Mouse (Mus musculus): ENCODE results near the gene Slc16a3. TPM values are rescaled to one million over a fixed set of nuclear protein-coding genes. Genes with fewer than 3 reads are reported as not detected.

Gene Slc16a3
- polyA plus RNA-seq, 1 experiment from 2014 or later: 10.9 TPM

DNA sequence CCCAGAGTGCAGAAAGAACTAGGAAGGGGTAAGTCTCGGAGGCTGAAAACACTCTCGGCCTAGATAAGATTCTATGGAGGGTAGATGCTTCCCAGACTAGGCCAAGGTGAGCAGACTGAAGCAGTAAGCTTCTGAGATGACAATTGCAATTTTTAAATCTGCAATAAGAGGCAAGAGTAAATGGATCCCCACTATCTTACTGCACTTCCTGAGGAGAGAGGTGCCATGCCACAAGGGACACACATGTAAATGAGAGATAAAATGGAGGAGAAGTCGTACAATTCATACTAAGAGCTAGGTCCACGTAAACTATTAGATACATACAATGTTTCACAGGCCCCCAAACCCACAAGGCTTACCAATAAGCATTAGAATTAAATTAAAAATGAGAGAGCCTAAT lies 19.8 kb upstream of the Slc16a3 start:
- H3K27me3 ChIP-seq: no peaks in the 10 kb centered on the region
- no peak for ATAC-seq (ENCODE audit: low FRiP score, low read depth)
- WGBS: 95% methylated on average over 4 of the region's 4 CpGs
- H3K9me3 ChIP-seq: no peaks in the 10 kb centered on the region
- peaks cover 13% of the 10 kb centered on the region for H3K4me1 ChIP-seq (replicated peaks)
- H3K27ac ChIP-seq (replicated peaks): no peak overlapping the region
- no peak overlapping the region for H3K4me3 ChIP-seq
- no peak overlapping the region for H3K9ac ChIP-seq
- 0 out of 2 replicates have a peak, but pooled peaks cover 3% of the 10 kb centered on the region for H3K36me3 ChIP-seq
- no peak overlapping the region for H3K4me2 ChIP-seq

DNA sequence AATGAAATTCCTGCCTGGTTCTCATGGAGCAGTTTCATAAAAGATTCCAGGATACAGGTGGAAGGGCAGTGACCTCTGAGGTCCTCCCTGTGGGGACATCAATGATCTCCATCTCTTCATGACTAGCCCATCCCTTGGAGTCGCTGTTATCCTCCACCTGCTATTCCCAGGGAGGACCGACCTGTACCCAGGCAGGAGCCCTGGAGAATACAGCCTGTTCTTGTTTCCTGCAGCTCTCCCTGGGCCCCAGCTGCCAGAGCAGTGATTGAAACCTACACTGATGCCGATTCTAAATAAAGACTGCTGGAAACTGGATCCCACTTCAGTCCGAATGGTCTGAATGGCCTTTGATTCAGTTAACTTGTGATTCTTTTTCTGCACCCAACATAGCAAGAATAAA lies 16.8 kb upstream of the Slc16a3 start:
- H3K27me3 ChIP-seq: no peaks in the 10 kb centered on the region
- no peak overlapping the region for H3K4me3 ChIP-seq
- peaks cover 13% of the 10 kb centered on the region for H3K4me1 ChIP-seq (replicated peaks)
- no peaks in the 10 kb centered on the region for H3K36me3 ChIP-seq
- H3K27ac ChIP-seq (replicated peaks): no peak overlapping the region
- WGBS: 97% methylated on average over 4 of the region's 4 CpGs
- H3K4me2 ChIP-seq: peak overlapping the region; percentile 82
- H3K9ac ChIP-seq: no peak overlapping the region
- no peaks in the 10 kb centered on the region for H3K9me3 ChIP-seq
- ATAC-seq (ENCODE audit: low FRiP score, low read depth): no peak

DNA sequence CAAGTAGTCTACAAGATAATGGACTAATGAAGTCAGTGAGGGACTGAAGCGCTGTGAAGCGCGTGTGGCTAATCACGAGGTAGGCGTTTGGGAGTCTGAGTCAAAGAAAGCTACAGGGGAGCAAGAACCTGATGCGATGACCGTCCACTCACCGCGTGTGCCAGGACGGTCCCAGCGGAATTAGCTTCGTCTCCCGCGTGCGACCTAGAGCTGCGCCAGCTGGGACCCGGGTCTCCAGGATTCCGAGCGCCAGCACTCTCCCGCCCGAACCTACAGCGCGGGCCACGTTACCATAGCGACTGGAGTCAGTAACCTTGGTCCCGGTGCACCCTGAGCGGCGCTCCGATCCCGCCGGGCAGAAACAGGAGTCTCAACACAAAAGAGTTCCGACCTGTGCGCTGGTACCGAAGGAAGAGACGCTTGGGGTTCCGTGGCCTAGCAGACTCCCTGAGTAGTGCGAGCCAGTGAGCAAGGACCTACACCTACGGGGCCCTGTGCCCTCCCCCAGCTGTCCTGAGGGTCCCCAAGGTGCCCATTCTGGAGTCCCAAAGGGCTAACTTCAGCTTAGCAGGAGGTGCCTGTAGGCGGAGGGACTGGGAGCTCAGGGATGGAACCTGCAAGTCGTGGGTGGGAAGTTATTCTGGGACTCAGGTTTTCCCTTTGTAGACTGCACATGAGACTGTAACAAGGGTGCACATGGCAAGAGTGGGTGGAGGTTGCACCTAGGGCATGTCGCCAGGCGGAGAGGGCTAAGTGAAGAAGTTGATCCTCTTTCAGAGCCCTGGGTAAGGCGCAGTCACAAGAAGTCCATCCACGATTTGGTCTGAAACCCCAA lies 15.5 kb upstream of the Slc16a3 start, which contains the start of gene Ccdc57:
Gene Ccdc57 (minus strand): TSS at position 309 of the 835 bp plus-strand sequence.
- Histone ChIP-seq H3K4me3 (peak within 1 kb of the TSS; percentile 80), H3K4me1 (replicated peaks) (peaks cover 13% of the 10 kb centered on the region), H3K27ac (replicated peaks) (0 out of 2 replicates have a peak within 1 kb of the TSS, but pooled peaks have one; percentile 40), H3K36me3 (no peaks in the 10 kb centered on the region), H3K9ac (peak within 1 kb of the TSS; percentile 55), H3K4me2 (peak within 1 kb of the TSS; percentile 82), H3K9me3 (no peaks in the 10 kb centered on the region), H3K27me3 (no peaks in the 10 kb centered on the region)
- ATAC-seq (ENCODE audit: low FRiP score, low read depth): peak; percentile 91
- WGBS: 9% methylated on average over 44 of the region's 44 CpGs

DNA sequence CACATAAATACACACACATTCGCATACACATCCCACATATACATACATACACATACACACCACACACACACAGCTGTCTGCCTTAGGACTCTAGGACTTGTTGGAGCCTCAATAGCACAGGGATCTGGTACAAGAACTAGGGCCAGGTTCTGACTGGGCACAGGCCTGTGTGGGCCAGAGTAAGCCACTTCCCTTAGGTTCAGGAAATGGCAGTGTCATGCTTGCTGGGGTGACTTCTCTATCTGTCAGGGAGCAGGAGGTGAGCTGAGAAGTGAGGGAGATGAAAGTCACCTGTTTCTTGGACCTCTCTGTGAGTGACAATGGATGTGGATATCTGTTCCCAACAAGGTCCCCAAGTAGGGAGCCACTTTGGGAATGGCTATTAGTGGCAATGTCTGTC lies 10.3 kb upstream of the Slc16a3 start:
- Histone ChIP-seq H3K9me3 (no peaks in the 10 kb centered on the region), H3K4me1 (replicated peaks) (peaks cover 2% of the 10 kb centered on the region; the same call in 1 of the 2 replicates), H3K4me3 (no peak overlapping the region), H3K4me2 (no peak overlapping the region), H3K27me3 (no peaks in the 10 kb centered on the region), H3K27ac (replicated peaks) (no peak overlapping the region), H3K36me3 (no peaks in the 10 kb centered on the region), H3K9ac (no peak overlapping the region)
- WGBS: 93% methylated on average over 1 of the region's 1 CpGs
- no peak for ATAC-seq (ENCODE audit: low FRiP score, low read depth)

DNA sequence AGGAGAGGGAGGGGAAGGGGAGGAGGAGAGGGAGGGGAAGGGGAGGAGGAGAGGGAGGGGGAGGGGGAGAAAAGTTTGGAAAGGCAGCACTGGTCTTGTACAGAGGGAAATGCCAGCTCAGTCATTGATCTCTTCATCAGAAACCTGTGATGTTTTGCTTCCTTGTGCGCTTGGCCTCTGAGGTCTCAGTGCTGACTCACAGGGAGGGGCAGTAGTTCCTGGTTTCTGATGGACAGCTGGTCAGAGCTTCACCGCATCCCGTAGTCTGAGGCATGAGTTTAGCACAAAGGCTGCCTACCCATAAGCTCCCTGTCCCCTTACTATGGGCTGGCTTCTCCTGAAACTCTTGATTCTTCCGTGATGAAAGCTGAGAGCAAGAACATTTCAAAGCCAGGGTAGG lies 9.5 kb upstream of the Slc16a3 start:
- Histone ChIP-seq H3K9me3 (no peaks in the 10 kb centered on the region), H3K27ac (replicated peaks) (no peak overlapping the region), H3K9ac (no peak overlapping the region), H3K36me3 (no peaks in the 10 kb centered on the region), H3K4me3 (no peak overlapping the region), H3K27me3 (no peaks in the 10 kb centered on the region), H3K4me1 (replicated peaks) (no peaks in the 10 kb centered on the region), H3K4me2 (no peak overlapping the region)
- 42% methylated on average over 4 of the region's 4 CpGs for WGBS
- ATAC-seq (ENCODE audit: low FRiP score, low read depth): no peak

DNA sequence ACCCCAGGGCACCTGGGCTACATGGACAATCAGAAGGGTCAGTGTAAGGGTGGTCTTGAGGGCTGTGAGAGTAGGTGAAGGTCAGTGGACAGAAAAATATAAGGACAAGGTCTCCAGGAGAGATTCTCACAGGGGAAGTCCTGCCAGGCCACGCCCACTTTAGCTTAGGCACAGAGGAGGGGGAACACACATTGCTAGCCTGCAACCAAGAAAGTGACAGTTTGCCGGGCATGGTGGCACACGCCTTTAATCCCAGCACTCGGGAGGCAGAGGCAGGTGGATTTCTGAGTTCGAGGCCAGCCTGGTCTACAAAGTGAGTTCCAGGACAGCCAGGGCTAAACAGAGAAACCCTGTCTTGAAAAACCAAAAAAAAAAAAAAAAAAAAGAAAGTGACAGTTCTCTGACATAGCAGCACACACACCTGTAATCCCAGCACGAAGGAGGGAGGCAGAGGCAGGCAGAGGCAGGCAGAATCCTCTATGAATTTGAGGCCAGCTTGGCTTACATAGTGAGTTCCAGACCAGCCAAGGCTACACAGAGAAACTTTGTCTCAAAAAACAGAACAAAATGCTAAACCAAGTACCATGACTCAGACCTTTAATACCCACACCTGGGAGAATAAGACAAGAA lies 8.5 kb upstream of the Slc16a3 start:
- Histone ChIP-seq H3K27ac (replicated peaks) (no peak overlapping the region), H3K27me3 (no peaks in the 10 kb centered on the region), H3K4me1 (replicated peaks) (no peaks in the 10 kb centered on the region), H3K9ac (no peak overlapping the region), H3K9me3 (no peaks in the 10 kb centered on the region), H3K36me3 (no peaks in the 10 kb centered on the region), H3K4me2 (no peak overlapping the region), H3K4me3 (no peak overlapping the region)
- no peak for ATAC-seq (ENCODE audit: low FRiP score, low read depth)
- 71% methylated on average over 6 of the region's 6 CpGs for WGBS

DNA sequence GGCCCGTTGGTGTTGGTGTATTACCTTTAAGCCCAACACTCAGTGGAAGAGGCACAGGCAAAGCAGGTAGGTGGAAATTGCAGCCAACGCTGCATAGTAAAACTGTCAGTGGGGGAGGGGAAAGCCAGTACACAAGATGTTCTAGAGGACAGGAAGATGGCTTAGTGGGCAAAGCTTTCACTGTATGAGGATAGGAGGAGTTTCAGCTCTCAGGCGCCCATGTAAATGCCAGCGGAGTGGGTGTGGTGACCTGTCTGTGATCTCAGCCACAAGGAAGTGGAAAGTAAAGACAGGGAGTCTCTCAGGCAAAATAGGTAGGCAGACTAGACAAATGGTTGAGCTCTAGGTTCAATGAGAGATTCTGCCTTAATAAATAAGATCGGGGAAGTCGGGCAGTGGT lies 7.3 kb upstream of the Slc16a3 start:
- Histone ChIP-seq H3K27ac (replicated peaks) (no peak overlapping the region), H3K4me1 (replicated peaks) (no peaks in the 10 kb centered on the region), H3K4me3 (no peak overlapping the region), H3K9ac (no peak overlapping the region), H3K4me2 (no peak overlapping the region), H3K36me3 (no peaks in the 10 kb centered on the region), H3K27me3 (no peaks in the 10 kb centered on the region), H3K9me3 (no peaks in the 10 kb centered on the region)
- ATAC-seq (ENCODE audit: low FRiP score, low read depth): no peak
- WGBS: 86% methylated on average over 6 of the region's 6 CpGs

DNA sequence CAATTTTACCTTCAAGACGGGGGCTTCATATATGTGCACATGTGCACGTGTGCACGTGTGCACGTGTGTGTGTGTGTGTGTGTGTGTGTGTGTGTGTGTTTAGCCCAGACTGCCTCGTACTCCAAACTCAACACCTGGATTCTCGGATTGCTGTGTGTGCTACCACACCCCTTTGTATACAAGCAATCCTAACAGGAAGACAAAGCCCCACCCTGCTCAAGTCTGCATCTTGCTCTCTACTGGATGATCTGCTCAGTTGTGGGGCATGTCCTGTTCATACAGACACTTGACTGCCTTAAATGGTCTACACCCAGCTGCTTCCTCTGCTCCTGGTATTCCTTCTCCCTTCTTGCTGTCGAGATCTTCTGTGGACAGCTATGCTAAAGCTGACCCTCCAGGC lies 3.0 kb upstream of the Slc16a3 start:
- WGBS: 83% methylated on average over 7 of the region's 7 CpGs
- Histone ChIP-seq H3K36me3 (no peaks in the 10 kb centered on the region), H3K27me3 (peaks cover 27% of the 10 kb centered on the region), H3K4me3 (no peak overlapping the region), H3K4me1 (replicated peaks) (peaks cover 17% of the 10 kb centered on the region), H3K4me2 (no peak overlapping the region), H3K9me3 (no peaks in the 10 kb centered on the region), H3K27ac (replicated peaks) (no peak overlapping the region), H3K9ac (no peak overlapping the region)
- ATAC-seq (ENCODE audit: low FRiP score, low read depth): no peak

DNA sequence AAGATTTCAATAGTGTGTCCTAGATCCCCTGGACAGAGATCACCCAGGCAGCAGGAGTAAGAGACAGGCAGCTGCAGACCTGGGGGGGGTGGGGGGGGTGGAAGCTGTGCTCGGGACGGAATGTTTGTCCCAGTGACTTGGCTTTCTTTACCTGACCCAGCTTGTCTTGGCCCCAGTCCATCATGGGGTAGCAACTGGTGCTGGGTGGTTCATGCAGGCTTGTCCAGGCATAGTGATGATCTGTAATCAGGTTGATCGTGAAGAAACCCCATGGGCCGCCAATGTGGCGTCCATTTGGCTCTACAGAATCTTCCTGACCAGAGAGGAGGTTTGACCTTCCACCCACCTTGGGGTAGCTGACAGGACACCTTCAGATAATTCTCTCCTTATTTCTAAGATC lies 2.4 kb upstream of the Slc16a3 start:
- H3K36me3 ChIP-seq: no peaks in the 10 kb centered on the region
- WGBS: 93% methylated on average over 5 of the region's 5 CpGs
- no peak overlapping the region for H3K4me2 ChIP-seq
- peaks cover 33% of the 10 kb centered on the region for H3K27me3 ChIP-seq
- no peak overlapping the region for H3K27ac ChIP-seq (replicated peaks)
- no peak overlapping the region for H3K9ac ChIP-seq
- H3K4me3 ChIP-seq: no peak overlapping the region
- H3K4me1 ChIP-seq (replicated peaks): peaks cover 23% of the 10 kb centered on the region
- no peak for ATAC-seq (ENCODE audit: low FRiP score, low read depth)
- H3K9me3 ChIP-seq: no peaks in the 10 kb centered on the region

DNA sequence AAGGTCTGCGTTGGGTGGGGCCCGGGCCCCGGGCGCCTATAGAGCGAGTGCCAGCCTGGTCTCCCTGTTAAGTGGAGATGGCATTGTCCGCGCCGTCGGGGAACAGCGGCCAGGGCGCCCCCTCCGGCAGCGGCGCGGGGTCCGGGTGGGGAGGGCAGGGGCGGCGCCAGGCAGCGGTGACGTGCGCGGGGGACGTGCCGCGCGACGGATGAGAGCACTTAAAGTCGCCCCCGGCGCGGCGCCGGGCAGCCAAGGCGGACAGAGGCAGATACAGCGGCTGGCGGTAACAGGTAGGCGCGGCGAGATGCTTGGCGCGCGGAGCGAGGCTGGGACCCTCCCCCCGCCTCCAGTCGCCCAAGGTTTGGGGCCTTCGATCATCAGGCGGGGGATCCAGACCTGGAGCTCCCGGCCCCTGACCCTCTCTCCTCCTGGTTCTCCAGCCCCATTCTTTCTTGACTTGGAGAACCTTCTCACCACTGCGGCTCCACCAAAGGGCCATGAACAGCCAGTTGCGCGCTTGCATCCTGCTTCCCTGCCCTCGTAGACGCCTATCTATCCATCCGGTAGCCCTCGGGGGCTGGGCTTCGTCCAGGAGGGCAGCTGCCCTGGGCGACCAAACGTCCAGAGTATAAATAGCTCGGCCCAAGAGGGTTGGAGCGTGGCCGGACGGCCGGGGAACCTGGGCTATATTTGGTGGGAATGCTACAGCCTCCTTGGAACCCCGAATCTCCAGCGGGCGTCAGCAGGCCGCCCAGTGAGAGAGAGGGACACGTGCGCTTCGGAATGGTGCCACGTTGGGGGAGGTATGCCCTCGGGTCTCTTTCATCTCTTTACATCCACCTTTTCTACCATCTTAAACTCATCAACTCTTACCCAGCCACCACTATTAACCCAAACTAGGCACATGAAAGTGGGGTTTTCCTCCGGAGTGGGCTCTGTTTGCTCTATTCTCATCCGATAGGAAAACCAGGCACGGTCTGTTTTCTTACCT lies 876 bp downstream of the Slc16a3 start:
- WGBS: 1% methylated on average over 71 of the region's 75 CpGs

DNA sequence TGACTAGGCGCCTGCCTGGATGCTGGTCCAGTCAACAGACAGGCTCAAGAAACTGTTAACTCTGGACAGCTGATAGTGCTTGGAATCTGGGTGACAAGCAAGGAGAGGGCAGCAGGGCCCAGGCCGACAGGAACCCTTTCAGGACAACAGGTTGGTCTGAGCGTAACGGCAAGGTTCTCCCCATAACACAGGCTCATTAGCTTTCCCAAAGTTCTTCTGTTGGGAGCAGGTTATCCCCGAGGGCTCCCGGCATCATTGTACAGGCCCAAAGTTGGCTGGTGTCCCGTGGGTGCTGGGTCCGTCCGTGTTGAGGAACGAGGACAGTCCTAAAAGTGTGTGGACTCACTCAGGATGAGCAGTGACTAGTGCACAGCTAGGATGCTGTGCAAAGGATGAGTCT lies 1.6 kb downstream of the Slc16a3 start:
- ATAC-seq (ENCODE audit: low FRiP score, low read depth): no peak
- Histone ChIP-seq H3K36me3 (no peaks in the 10 kb centered on the region), H3K4me3 (peak overlapping the region; percentile 42), H3K4me2 (peak overlapping the region; percentile 66), H3K27me3 (peaks cover 33% of the 10 kb centered on the region), H3K9me3 (no peaks in the 10 kb centered on the region), H3K27ac (replicated peaks) (no peak overlapping the region), H3K9ac (no peak overlapping the region), H3K4me1 (replicated peaks) (peaks cover 33% of the 10 kb centered on the region)
- WGBS: 17% methylated on average over 10 of the region's 10 CpGs

More for the DNA sequence above, 876 bp downstream of the Slc16a3 start:
- ATAC-seq (ENCODE audit: low FRiP score, low read depth): no peak
- H3K4me2 ChIP-seq: peak overlapping the region; percentile 66
- peaks cover 33% of the 10 kb centered on the region for H3K4me1 ChIP-seq (replicated peaks)
- no peaks in the 10 kb centered on the region for H3K36me3 ChIP-seq
- peak overlapping the region; percentile 19; the same call in 1 of the 2 replicates for H3K9ac ChIP-seq
- H3K9me3 ChIP-seq: no peaks in the 10 kb centered on the region
- peaks cover 33% of the 10 kb centered on the region for H3K27me3 ChIP-seq
- H3K27ac ChIP-seq (replicated peaks): no peak overlapping the region
- peak overlapping the region; percentile 42 for H3K4me3 ChIP-seq

Measured in hindbrain, embryonic 15.5 days (tissue).